Mouse (Mus musculus) bone marrow, adult 2 months (tissue): ENCODE measurements around the gene Rps6ka4.

ENCODE experiments used
- CTCF ChIP-seq: fragments of 200-500 bp; IDR thresholded peaks from 2 replicates; pipeline ENCODE4 v1.5.1; 2011; ENCODE audit warnings: low read length, control low read depth; ENCODE audit not compliant: control insufficient read depth, insufficient read depth
- POLR2A ChIP-seq: fragments of 200-500 bp; IDR thresholded peaks from 2 replicates; pipeline ENCODE4 v1.6.1; 2011; ENCODE audit warnings: low read depth, mild to moderate bottlenecking, control low read depth, low read length, borderline replicate concordance; ENCODE audit not compliant: control insufficient read depth

DNA sequence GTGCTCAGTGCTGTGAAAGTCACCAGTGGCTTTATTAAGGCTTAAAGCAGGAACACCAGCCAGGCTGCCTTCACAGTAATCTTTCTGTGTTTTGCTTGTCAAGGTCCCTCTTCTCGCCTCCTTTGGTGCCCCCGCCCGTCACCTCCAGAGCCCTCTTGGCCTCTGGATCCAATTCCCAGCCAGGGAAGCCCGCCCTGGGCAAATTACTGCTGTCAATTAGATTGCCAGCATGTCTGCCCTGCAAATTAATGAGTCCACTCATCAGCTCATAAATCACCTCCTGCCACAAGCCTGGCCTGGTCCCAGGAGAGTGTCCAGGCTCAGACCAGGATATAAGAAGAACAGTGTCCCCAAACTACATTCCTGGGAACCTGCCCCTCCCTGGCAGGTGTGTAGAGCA lies 26.1 kb downstream of the Rps6ka4 start:
- no peak for TF ChIP-seq CTCF
- no peak for TF ChIP-seq POLR2A
